Mouse (Mus musculus): Measurements from ENCODE around the gene Tmem132c.

The Tmem132c gene

GRCm38 (mm10) chr5:127405391-127406000 lies 163.9 kb downstream of the Tmem132c start:
- in situ Hi-C loops (cut with MboI, MseI) = no loop called here

- in situ Hi-C loops (cut with MboI, MseI) = no loop called here
Observed at GRCm38 (mm10) chr5:127406014-127406655, 164.5 kb downstream of the Tmem132c start.

GRCm38 (mm10) chr5:127416536-127416935 lies 174.9 kb downstream of the Tmem132c start:
- in situ Hi-C loops (cut with MboI, MseI) = no loop called here

GRCm38 (mm10) chr5:127423936-127424335 lies 182.3 kb downstream of the Tmem132c start:
- in situ Hi-C loops (cut with MboI, MseI) = no loop called here

GRCm38 (mm10) chr5:127429124-127429523 lies 187.5 kb downstream of the Tmem132c start:
- in situ Hi-C loops (cut with MboI, MseI) = no loop called here

GRCm38 (mm10) chr5:127431561-127431960 lies 190.0 kb downstream of the Tmem132c start:
- in situ Hi-C loops (cut with MboI, MseI) = loop anchor here in 1 of 2 experiments (10.0 kb wide), 1 partner anchor 1513 kb away; no protein-coding TSS in a partner anchor

- in situ Hi-C loops (cut with MboI, MseI) = loop anchor here in 1 of 2 experiments (10.0 kb wide), 1 partner anchor 1508 kb away; no protein-coding TSS in a partner anchor
Observed at GRCm38 (mm10) chr5:127436836-127437235, 195.2 kb downstream of the Tmem132c start.

- in situ Hi-C loops (cut with MboI, MseI) = loop anchor here in 1 of 2 experiments (10.0 kb wide), 1 partner anchor 1506 kb away; no protein-coding TSS in a partner anchor
Observed at GRCm38 (mm10) chr5:127438639-127439038, 197.0 kb downstream of the Tmem132c start.

- in situ Hi-C loops (cut with MboI, MseI) = no loop called here
Observed at GRCm38 (mm10) chr5:127441963-127442362, 200.4 kb downstream of the Tmem132c start.

- in situ Hi-C loops (cut with MboI, MseI) = no loop called here
Observed at GRCm38 (mm10) chr5:127453580-127453979, 212.0 kb downstream of the Tmem132c start.

GRCm38 (mm10) chr5:127454068-127454467 lies 212.5 kb downstream of the Tmem132c start:
- in situ Hi-C loops (cut with MboI, MseI) = no loop called here

- in situ Hi-C loops (cut with MboI, MseI) = no loop called here
Observed at GRCm38 (mm10) chr5:127456076-127456475, 214.5 kb downstream of the Tmem132c start.

GRCm38 (mm10) chr5:127468151-127468550 lies 226.5 kb downstream of the Tmem132c start:
- in situ Hi-C loops (cut with MboI, MseI) = no loop called here

- in situ Hi-C loops (cut with MboI, MseI) = no loop called here
Observed at GRCm38 (mm10) chr5:127470351-127470750, 228.7 kb downstream of the Tmem132c start.

GRCm38 (mm10) chr5:127471902-127472301 lies 230.3 kb downstream of the Tmem132c start:
- in situ Hi-C loops (cut with MboI, MseI) = no loop called here

GRCm38 (mm10) chr5:127473706-127474105 lies 232.1 kb downstream of the Tmem132c start:
- in situ Hi-C loops (cut with MboI, MseI) = no loop called here

GRCm38 (mm10) chr5:127474856-127475255 lies 233.2 kb downstream of the Tmem132c start:
- in situ Hi-C loops (cut with MboI, MseI) = no loop called here

- in situ Hi-C loops (cut with MboI, MseI) = no loop called here
Observed at GRCm38 (mm10) chr5:127477790-127478189, 236.2 kb downstream of the Tmem132c start.

GRCm38 (mm10) chr5:127478322-127478721 lies 236.7 kb downstream of the Tmem132c start:
- in situ Hi-C loops (cut with MboI, MseI) = no loop called here

- in situ Hi-C loops (cut with MboI, MseI) = no loop called here
Observed at GRCm38 (mm10) chr5:127480931-127481330, 239.3 kb downstream of the Tmem132c start.

- in situ Hi-C loops (cut with MboI, MseI) = no loop called here
Observed at GRCm38 (mm10) chr5:127481416-127481815, 239.8 kb downstream of the Tmem132c start.

GRCm38 (mm10) chr5:127482342-127482741 lies 240.7 kb downstream of the Tmem132c start:
- in situ Hi-C loops (cut with MboI, MseI) = no loop called here

Data from T-helper 17 cell (primary cell).